Mouse (Mus musculus): ENCODE results near the gene Rin2. TPM values are rescaled to one million over a fixed set of nuclear protein-coding genes. Genes with fewer than 3 reads are reported as not detected.
"Not testable (repeated sequence)": the region's sequence is repeated elsewhere in the genome, so short reads cannot be mapped to it uniquely, and the experiment has no call there.

Gene Rin2
- total RNA-seq, 2 experiments from 2014 or later = 2.1 to 2.9 TPM

- no peak for ATAC-seq (replicated peaks; ENCODE audit: poor library complexity)
These were observed 7.9 kb downstream of the Rin2 start for GRCm38 (mm10) chr2:145682924-145683323.

GRCm38 (mm10) chr2:145683536-145683935, 8.5 kb downstream of the Rin2 start:
- no peak for ATAC-seq (replicated peaks; ENCODE audit: poor library complexity)

- no peak for ATAC-seq (replicated peaks; ENCODE audit: poor library complexity)
These were observed 9.1 kb downstream of the Rin2 start for GRCm38 (mm10) chr2:145684151-145684550.

DNA sequence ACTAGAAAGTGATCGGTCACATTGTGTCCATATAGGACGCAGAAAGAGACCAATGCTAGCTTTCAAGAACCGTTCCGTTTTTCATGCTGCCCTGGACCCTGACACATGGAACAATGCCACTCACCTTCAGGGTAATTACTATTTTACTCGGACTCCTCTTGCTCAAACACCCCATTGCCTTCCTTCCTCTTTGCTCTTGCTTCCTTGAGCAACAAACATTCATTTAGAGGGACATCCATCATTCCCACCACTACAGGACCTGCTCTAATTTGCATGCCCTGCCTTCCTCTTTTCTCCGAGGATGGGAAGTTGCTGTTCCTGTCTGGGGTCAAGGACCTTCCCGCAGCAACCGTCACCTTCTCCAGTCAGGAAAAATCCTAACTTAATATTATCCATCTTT, 9.9 kb downstream of the Rin2 start:
- ATAC-seq (replicated peaks; ENCODE audit: poor library complexity) = peak; percentile 91

GRCm38 (mm10) chr2:145686017-145686416, 11.0 kb downstream of the Rin2 start:
- no peak for ATAC-seq (replicated peaks; ENCODE audit: poor library complexity)

DNA sequence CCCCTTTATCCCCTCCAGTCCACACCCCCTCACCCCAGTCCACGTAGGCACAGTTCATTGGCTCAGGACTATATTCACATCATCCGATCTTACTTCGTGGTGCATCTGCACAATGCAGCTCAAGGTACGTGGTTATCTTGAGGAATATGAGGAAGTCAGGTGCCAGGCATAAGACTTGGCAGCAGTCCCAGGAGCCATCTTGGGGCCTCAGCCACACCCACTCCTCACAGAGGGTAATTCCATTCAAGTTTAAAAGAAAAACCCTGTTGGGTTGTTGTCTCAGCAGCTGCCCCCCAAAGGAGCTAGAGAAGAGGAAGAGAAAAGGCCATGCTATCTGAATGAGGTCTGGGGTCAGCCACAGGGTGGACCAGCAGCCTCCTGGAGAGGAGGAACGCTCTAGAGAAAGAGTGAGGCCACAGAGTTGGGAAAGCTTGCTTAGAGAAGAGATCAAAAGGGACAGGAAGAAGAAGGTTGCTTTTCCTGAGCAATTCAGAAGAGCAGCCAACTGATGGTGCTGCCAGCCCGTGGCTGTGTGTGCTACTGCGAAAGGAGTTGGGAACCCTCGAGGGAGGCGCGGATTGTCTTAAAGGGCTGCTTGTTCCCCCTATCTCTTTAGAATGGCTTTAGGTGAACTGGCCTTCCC, 16.5 kb downstream of the Rin2 start:
- ATAC-seq (replicated peaks; ENCODE audit: poor library complexity) = peak; percentile 42; the same call in 1 of the 2 replicates

DNA sequence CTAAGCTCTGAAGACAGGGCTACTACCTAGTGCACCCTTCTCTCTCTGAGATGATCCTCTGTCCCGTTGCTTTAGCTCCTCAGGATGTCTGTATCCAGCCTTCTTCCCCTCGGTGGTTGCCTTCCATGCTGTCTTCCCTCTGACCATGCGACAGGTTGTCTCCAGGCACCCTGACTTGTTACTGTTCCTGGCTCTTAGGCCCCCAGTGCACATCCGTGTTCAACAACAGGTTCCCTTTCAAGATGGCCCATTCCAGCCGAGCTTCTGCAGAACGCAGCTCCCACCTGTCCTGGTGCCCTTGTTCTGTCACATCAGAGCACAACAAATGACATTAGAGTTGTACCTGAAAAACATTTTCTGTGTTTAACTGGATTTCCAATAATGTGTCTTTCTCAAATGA, 22.1 kb downstream of the Rin2 start:
- no peak for ATAC-seq (replicated peaks; ENCODE audit: poor library complexity)

DNA sequence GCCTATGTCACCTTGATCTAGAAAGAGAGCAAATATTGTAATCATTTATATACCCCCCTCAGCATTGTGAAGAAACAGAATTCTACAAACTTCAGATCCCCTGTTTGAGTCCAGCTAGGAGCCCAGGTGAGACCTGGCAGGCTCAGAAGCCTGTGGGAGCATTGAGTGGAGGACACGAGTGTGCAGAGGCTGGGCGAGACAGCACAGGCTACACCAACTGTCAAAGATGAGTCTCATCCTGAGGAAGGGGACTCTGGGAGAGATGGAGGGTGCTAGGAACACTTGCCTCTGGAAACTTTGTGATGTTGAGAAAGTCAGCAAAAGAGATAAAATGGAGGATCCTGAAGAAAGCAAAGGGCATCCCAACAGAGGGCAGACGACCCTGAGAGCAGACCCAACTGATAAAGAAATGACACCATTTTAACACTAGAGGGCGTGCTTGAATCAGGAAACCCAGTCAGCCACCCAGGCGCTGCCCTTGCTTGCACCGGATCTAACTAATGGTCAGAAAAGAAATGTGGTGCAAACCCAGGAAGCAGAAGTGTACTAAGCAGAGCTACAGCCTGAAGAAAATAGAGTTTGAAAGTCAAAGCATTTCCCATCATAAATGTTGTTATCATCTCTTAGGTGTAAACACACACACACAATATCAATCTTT, 24.5 kb downstream of the Rin2 start:
- peak; percentile 100 for ATAC-seq (replicated peaks; ENCODE audit: poor library complexity)

- no peak for ATAC-seq (replicated peaks; ENCODE audit: poor library complexity)
These were observed 25.4 kb downstream of the Rin2 start for GRCm38 (mm10) chr2:145700237-145700985.

- no peak for ATAC-seq (replicated peaks; ENCODE audit: poor library complexity)
These were observed 26.8 kb downstream of the Rin2 start for GRCm38 (mm10) chr2:145701605-145702335.

DNA sequence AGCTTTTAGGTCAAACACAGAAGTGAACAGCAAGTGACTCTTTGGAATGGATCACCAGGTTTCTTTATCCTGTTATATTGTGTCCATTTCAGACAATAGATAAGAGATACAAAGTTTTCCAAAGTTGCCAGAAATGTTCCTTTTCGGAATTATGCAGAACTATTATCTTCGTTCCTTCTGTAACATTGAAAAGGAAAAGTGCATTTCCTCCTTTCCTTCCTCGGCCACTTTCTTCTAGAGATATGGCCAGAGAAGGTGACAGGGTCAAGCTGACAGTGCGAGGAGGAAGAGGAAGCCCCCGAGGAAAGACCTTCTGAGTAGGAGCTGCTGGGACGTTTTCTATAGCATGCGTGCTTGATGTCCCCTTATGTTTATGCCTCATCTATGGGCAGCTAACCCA, 29.7 kb downstream of the Rin2 start:
- ATAC-seq (replicated peaks; ENCODE audit: poor library complexity) = no peak

GRCm38 (mm10) chr2:145709727-145710389, 34.8 kb downstream of the Rin2 start:
- ATAC-seq (replicated peaks; ENCODE audit: poor library complexity) = no peak

- ATAC-seq (replicated peaks; ENCODE audit: poor library complexity) = peak; percentile 88
These were observed 36.5 kb downstream of the Rin2 start for GRCm38 (mm10) chr2:145711512-145711911.

DNA sequence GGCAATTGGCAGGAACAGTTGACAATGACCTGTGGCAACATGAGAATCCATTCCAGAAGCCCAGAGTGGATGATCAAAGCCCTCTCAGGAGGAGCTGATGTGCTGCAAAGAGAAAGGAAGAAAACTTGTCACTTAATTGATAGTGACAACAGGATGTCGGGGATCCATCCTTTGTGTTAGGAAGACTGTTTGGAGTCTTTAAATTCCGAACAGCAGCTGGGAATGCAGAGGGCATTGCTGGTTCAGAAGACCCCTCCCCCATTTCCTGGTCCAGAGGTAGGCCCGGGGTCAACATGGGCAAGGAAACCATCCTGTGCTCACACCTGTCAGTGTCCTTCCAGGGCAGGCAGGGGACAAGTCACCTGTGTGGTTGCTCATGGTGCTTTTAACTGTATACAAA, 37.0 kb downstream of the Rin2 start:
- no peak for ATAC-seq (replicated peaks; ENCODE audit: poor library complexity)

DNA sequence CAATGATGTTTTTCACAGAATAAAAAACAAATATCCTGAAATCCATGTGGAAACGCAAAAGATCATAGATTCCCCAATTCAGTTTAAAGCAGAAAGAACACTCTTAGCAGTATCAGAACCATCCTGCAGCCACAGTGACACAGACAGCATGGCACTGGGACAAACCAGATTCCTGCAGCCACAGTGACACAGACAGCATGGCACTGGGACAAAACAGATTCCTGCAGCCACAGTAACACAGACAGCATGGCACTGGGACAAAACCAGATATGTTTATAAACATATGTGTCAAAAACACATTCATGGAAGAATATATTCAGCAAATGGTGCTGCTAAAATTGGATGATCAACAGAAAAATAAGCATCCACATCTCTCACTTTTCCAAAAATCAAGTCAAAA, 42.5 kb downstream of the Rin2 start:
- no peak for ATAC-seq (replicated peaks; ENCODE audit: poor library complexity)

DNA sequence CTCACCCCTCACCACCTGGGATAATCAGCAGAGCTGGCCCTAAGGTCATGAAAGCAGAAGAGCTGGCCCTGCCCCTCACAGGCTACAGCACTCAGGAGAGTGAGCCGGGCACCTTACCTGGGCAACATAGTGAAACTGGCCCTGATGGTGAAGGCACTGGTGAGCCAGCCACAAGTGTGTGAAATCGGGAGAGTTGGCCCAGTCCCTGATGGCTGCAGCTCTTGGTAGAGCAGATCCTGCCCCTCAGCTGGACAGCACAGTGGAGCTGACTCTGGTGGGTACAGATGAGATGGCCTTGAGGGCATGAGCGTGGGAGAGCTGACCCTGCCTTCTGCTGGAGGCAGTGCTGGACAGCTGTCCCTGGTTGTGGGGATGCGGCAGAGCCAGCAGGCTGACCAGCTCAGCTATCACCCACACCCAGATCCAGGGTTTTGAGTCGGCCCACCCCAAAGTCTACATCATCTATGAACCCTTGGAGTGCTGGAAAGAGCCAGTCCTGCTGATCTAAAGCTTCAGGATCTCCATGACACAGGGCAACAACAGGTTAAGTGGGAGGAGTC, 43.7 kb downstream of the Rin2 start:
- ATAC-seq (replicated peaks; ENCODE audit: poor library complexity) = no peak

DNA sequence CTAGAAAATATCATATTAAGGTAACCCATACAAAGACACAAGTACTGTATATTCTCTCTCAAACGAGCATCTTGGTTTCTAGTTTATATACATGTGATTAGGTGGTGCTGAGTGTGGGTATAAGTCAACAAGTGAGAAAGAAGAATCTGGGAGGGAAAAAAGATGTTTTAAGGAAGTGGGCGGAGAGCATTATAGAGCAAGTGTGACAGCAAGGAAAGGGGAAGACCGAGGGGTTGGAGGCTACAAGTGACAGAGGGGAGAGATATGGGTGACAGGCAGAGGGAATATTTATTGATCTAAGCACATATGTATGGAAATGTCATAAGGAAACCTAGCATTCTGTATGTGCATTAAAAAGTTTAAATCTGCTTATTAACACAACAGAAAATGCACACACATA, 45.1 kb downstream of the Rin2 start:
- ATAC-seq (replicated peaks; ENCODE audit: poor library complexity) = peak; percentile 90

DNA sequence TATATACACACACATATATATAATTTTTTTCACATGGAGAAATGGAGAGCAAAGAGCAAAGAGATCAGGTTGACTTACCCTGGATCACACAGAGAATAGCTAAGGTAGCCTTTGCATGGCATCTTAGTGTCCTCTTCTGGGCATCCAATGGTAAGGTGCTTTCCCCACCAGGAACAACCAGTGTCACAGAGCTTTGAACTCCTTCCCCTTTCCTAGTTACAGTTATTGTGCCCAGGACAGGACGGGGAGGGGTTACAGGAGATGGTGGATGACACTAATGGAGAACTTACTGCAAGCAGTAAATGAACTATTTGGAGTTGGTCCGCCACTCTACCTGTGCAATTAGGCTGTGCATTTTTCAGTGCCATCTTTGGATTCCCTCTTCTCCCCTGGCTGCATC, 45.7 kb downstream of the Rin2 start:
- ATAC-seq (replicated peaks; ENCODE audit: poor library complexity) = peak; percentile 81

DNA sequence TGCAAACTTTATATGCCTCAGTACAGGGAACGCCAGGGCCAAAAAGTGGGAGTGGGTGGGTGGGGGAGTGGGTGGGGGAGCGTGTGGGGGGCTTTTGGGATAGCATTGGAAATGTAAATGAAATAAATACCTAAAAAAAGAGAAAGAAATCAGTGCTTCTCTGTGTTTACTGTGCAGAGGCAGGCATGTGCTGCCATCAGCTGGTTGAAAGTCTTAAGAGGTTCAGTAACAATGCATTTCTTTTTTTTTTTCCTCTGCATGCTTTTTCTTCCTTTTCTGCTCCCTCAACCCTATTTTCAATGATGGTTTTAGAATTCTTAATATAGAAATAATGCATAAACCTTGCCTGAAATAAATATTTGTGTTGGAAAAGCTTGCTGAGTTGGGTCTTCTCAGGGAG, 47.3 kb downstream of the Rin2 start:
- ATAC-seq (replicated peaks; ENCODE audit: poor library complexity) = not testable (repeated sequence)

- ATAC-seq (replicated peaks; ENCODE audit: poor library complexity) = no peak
These were observed 49.3 kb downstream of the Rin2 start for GRCm38 (mm10) chr2:145724288-145724687.

- ATAC-seq (replicated peaks; ENCODE audit: poor library complexity) = no peak
These were observed 54.4 kb downstream of the Rin2 start for GRCm38 (mm10) chr2:145729414-145729813.

All from megakaryocyte progenitor cell, adult 5-6 weeks (primary cell).